Mouse (Mus musculus) CH12.LX (cell line): ENCODE data around the gene Slc25a36.

Experiments
- CHD2 ChIP-seq: IDR thresholded peaks from 2 replicates; pipeline ENCODE4 v1.6.1; 2011; ENCODE audit warnings: low read length, improper control_type of control experiment
- CTCF ChIP-seq, 2 experiments: IDR thresholded peaks in 1 of 2; conservative IDR thresholded peaks in 1 of 2; 2 replicates each; pipeline ENCODE4 v1.5.1; 2011 to 2012; ENCODE audit warnings: low read depth in 2 of 2, low read length in 2 of 2, improper control_type of control experiment in 1 of 2, inconsistent platforms in 1 of 2, mild to moderate bottlenecking in 1 of 2, moderate library complexity in 1 of 2
- ELF1 ChIP-seq: IDR thresholded peaks from 2 replicates; pipeline ENCODE4 v1.6.1; 2014; ENCODE audit warnings: low read depth, mild to moderate bottlenecking, inconsistent platforms, low read length, improper control_type of control experiment
- GABPA ChIP-seq: IDR thresholded peaks from 2 replicates; pipeline ENCODE4 v1.6.1; 2012; ENCODE audit warnings: low read depth, low read length, improper control_type of control experiment, inconsistent platforms; ENCODE audit not compliant: insufficient replicate concordance
- JUN ChIP-seq: IDR thresholded peaks from 2 replicates; pipeline ENCODE4 v1.6.1; 2011; ENCODE audit warnings: low read depth, mild to moderate bottlenecking, low read length, improper control_type of control experiment, moderate library complexity; ENCODE audit not compliant: insufficient read depth
- MAX ChIP-seq: IDR thresholded peaks from 2 replicates; pipeline ENCODE4 v1.6.1; 2011; ENCODE audit warnings: low read length, improper control_type of control experiment
- MAZ ChIP-seq: IDR thresholded peaks from 2 replicates; pipeline ENCODE4 v1.6.1; 2012; ENCODE audit warnings: low read depth, mild to moderate bottlenecking, inconsistent platforms, low read length, improper control_type of control experiment, moderate library complexity
- MXI1 ChIP-seq: IDR thresholded peaks from 2 replicates; pipeline ENCODE4 v1.6.1; 2011; ENCODE audit warnings: mild to moderate bottlenecking, low read depth, low read length, improper control_type of control experiment
- POLR2A ChIP-seq: IDR thresholded peaks from 2 replicates; pipeline ENCODE4 v1.6.1; 2011; ENCODE audit warnings: low read depth, mild to moderate bottlenecking, improper control_type of control experiment, low read length
- SMC3 ChIP-seq: IDR thresholded peaks from 2 replicates; pipeline ENCODE4 v1.6.1; 2011; ENCODE audit warnings: low read depth, low read length, improper control_type of control experiment

DNA sequence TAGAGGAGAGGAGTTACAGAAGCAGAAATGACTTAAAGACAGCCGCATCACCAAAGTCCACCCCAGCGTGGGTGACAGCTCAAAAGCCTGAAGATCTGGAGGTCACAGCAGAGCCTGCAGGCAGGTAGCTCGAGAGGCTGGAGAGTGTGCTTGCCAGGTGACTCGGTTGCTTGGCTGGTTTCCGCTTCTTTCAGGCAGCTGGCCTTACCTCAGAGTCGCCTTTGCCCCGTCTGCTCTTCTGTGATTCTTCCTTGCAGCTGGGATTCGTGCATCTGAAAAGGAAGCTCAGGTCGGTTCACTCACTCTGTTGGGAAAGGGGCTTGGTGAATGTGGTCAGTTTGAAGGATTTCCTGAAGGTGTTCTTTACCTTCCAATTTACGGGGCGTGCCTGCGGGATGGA is 83.6 kb downstream of the Slc25a36 start:
- no peak for TF ChIP-seq MAZ
- TF ChIP-seq CTCF (conservative IDR thresholded peaks at IDR 0.05 in 1 of 2, IDR thresholded peaks at IDR 0.05 in 1 of 2; ENCODE audit: low read depth in 2 of 2, low read length in 2 of 2), result no peak
- TF ChIP-seq SMC3, result no peak
- TF ChIP-seq MAX, result no peak
- no peak for TF ChIP-seq POLR2A
- TF ChIP-seq ELF1, result no peak
- TF ChIP-seq JUN, result no peak
- TF ChIP-seq CHD2, result no peak
- TF ChIP-seq MXI1, result no peak
- no peak for TF ChIP-seq GABPA
